Mouse (Mus musculus): ENCODE data around the gene Hist1h2aa. TPM values are rescaled to one million over a fixed set of nuclear protein-coding genes. Genes with fewer than 3 reads are reported as not detected.
A peak's percentile ranks its signal among the peaks of the same experiment; 100 is the strongest.

Hist1h2aa gene
- polyA plus RNA-seq, 1 experiment from 2014 or later = not detected

DNA sequence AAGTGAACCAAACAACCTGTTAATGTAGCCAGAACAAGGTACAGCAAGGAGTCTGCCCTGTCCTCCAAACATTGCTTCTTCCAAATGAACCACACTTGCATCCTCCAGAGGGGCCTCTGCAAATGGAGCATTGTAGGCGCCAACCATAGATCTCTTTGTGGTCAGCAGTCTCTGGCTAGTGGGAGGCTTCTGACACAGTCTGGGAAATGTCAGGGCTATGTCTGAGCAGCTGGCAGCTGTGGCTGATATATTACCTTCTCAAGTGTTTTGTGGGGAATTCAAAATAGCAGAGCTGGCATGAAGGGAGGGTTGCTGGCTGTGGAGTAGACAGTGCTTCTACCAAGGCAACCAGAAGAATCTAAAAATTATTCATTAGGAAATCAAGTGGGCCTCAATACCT lies 18.1 kb upstream of the Hist1h2aa start:
- Histone ChIP-seq H3K9me3 (no peaks in the 10 kb centered on the region), H3K27me3 (no peaks in the 10 kb centered on the region), H3K27ac (no peak overlapping the region), H3K9ac (no peak overlapping the region), H3K4me3 (no peak overlapping the region), H3K4me1 (replicated peaks) (no peaks in the 10 kb centered on the region), H3K4me2 (no peak overlapping the region), H3K36me3 (no peaks in the 10 kb centered on the region)
- no peak for ATAC-seq (ENCODE audit: low FRiP score)
- 70% methylated on average over 1 of the region's 1 CpGs for WGBS

DNA sequence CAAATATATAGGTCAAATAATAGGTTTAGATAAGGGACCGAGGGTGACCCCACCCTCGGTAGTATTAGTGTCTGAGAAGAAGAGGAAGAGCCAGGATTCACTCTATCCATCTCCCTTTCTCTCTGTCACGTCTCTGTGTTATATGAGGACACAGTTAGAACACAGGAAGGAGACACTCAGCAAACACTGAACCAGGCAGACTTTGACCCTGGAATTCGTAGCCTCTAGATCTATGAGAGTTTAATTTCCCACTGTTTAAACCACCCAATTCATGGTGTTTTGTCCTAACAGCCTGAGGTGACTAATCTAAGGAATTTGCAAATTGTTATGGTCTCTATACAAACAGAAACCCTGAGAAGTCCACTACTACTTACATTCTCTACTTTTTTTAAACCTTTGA lies 16.6 kb upstream of the Hist1h2aa start:
- Histone ChIP-seq H3K4me3 (no peak overlapping the region), H3K27ac (no peak overlapping the region), H3K27me3 (no peaks in the 10 kb centered on the region), H3K36me3 (no peaks in the 10 kb centered on the region), H3K9me3 (no peaks in the 10 kb centered on the region), H3K4me2 (no peak overlapping the region), H3K4me1 (replicated peaks) (no peaks in the 10 kb centered on the region), H3K9ac (no peak overlapping the region)
- WGBS = 82% methylated on average over 4 of the region's 4 CpGs
- ATAC-seq (ENCODE audit: low FRiP score) = no peak

GRCm38 (mm10) chr13:23925792-23926191 lies 8.5 kb upstream of the Hist1h2aa start:
- Histone ChIP-seq H3K27ac (no peak overlapping the region), H3K4me1 (replicated peaks) (no peaks in the 10 kb centered on the region), H3K4me2 (no peak overlapping the region), H3K27me3 (no peaks in the 10 kb centered on the region), H3K9me3 (no peaks in the 10 kb centered on the region), H3K36me3 (no peaks in the 10 kb centered on the region), H3K4me3 (no peak overlapping the region), H3K9ac (no peak overlapping the region)
- 67% methylated on average over 2 of the region's 2 CpGs for WGBS
- ATAC-seq (ENCODE audit: low FRiP score) = no peak

DNA sequence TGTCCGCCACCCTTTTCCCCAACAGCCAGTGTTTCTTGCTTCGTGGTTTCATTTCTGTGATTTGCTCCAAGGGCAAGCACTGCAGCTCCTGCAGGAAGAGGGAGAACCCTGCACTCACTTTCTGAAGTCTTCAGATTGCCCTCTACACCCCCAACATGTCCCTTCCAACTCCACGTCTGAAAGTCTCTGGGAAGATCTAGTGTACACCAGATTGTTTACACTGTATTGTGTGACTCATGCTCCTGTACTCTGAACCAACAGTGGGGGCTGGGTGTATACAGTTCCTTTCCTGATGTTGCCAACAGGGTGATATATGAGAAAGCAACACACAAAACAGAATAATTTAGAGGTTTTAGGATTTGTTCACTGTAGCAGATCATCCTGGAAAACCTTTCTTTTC lies 5.6 kb upstream of the Hist1h2aa start:
- no peak for ATAC-seq (ENCODE audit: low FRiP score)
- H3K4me3 ChIP-seq = no peak overlapping the region
- 77% methylated on average over 3 of the region's 3 CpGs for WGBS
- no peak overlapping the region for H3K9ac ChIP-seq
- H3K27ac ChIP-seq = no peak overlapping the region
- no peaks in the 10 kb centered on the region for H3K4me1 ChIP-seq (replicated peaks)
- H3K27me3 ChIP-seq = no peaks in the 10 kb centered on the region
- H3K4me2 ChIP-seq = no peak overlapping the region
- no peaks in the 10 kb centered on the region for H3K36me3 ChIP-seq
- no peaks in the 10 kb centered on the region for H3K9me3 ChIP-seq

DNA sequence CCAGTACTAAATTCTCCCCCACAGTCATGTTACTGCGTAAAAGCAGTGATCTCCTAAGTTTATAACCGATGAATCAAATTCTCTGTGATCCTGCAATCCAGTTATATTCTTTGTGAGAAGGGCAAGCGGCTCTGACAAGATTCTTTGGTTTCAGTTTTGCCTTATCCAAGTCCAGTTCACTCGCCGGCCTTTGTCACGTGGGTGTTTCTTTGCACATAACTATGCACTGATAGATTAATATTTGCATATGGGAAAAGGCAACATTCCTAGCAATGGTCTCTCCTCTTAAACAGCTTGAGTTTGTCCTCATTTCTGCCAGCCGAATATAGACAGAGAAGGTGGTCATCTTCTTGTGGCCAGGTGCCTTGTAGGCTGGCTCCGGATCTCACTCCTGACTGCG lies 3.8 kb upstream of the Hist1h2aa start:
- Histone ChIP-seq H3K9ac (no peak overlapping the region), H3K4me1 (replicated peaks) (no peaks in the 10 kb centered on the region), H3K36me3 (no peaks in the 10 kb centered on the region), H3K4me3 (no peak overlapping the region), H3K27ac (no peak overlapping the region), H3K9me3 (no peaks in the 10 kb centered on the region), H3K4me2 (no peak overlapping the region), H3K27me3 (no peaks in the 10 kb centered on the region)
- ATAC-seq (ENCODE audit: low FRiP score) = no peak
- 94% methylated on average over 9 of the region's 9 CpGs for WGBS

- H3K36me3 ChIP-seq = no peaks in the 10 kb centered on the region
- no peak overlapping the region for H3K4me2 ChIP-seq
- H3K9me3 ChIP-seq = no peaks in the 10 kb centered on the region
- WGBS = 81% methylated on average over 11 of the region's 11 CpGs
- no peaks in the 10 kb centered on the region for H3K27me3 ChIP-seq
- no peaks in the 10 kb centered on the region for H3K4me1 ChIP-seq (replicated peaks)
- H3K27ac ChIP-seq = no peak overlapping the region
- H3K9ac ChIP-seq = no peak overlapping the region
- no peak for ATAC-seq (ENCODE audit: low FRiP score)
- no peak overlapping the region for H3K4me3 ChIP-seq
Observed at GRCm38 (mm10) chr13:23930904-23931303, 3.4 kb upstream of the Hist1h2aa start.

DNA sequence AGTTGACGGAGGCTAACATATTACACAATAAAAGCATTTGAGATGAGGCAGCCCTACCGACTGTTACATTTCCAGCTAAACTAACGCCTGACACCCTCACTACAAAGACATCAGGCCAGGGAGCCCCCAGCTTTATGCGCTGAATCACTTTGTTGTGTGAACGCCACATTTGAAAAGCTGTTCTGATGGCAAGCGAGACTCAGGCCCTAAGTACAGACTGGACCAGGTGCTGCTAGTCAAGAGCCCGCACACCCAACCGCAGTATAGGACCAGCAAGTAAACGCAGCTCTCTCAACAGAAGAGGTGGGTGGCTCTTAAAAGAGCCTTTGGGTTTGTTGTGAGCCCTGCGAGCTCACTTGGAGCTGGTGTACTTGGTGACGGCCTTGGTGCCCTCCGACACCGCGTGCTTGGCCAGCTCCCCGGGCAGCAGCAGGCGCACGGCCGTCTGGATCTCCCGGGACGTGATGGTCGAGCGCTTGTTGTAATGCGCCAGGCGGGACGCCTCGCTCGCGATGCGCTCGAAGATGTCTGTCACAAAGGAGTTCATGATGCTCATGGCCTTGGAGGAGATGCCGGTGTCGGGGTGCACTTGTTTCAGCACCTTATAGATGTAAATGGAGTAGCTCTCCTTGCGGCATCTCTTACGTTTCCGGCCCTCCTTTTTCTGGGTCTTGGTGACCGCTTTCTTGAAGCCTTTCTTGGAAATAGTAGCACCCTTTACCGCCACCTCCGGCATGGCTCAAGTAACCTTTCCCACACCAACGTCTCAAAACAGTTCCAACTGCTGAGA lies 646 bp upstream of the Hist1h2aa start, which contains the start of gene Hist1h2ba:
Gene Hist1h2ba, minus strand, starts transcription at position 736 of the 790 bp plus-strand sequence.
- no peak within 1 kb of the TSS for H3K27ac ChIP-seq
- no peaks in the 10 kb centered on the region for H3K9me3 ChIP-seq
- no peak within 1 kb of the TSS for H3K9ac ChIP-seq
- no peaks in the 10 kb centered on the region for H3K36me3 ChIP-seq
- no peak within 1 kb of the TSS for H3K4me2 ChIP-seq
- H3K4me3 ChIP-seq = no peak within 1 kb of the TSS
- H3K4me1 ChIP-seq (replicated peaks) = no peaks in the 10 kb centered on the region
- no peaks in the 10 kb centered on the region for H3K27me3 ChIP-seq
- ATAC-seq (ENCODE audit: low FRiP score) = no peak
- WGBS = 95% methylated on average over 39 of the region's 39 CpGs

DNA sequence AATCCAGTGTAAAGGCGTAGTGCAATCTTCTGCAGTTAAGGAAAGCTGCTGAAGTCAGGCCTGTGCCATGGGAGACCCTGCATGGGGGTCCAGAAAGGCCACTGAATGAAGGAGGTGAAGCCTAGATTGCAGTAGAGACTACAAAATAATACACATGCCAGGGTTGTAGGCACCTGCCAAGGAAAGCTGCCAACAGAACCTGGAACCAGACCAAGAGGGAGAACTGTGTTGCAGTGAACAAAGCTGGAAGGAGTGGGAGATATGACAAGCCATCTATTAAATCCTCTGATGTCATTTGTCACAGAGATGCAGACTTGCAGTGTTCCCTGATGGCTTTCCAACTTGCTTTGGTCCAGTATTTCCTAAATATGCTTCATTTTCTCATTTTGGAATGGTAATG lies 4.4 kb downstream of the Hist1h2aa start:
- H3K4me3 ChIP-seq = no peak overlapping the region
- no peaks in the 10 kb centered on the region for H3K9me3 ChIP-seq
- H3K27ac ChIP-seq = no peak overlapping the region
- H3K9ac ChIP-seq = no peak overlapping the region
- H3K36me3 ChIP-seq = no peaks in the 10 kb centered on the region
- H3K27me3 ChIP-seq = no peaks in the 10 kb centered on the region
- ATAC-seq (ENCODE audit: low FRiP score) = no peak
- no peak overlapping the region for H3K4me2 ChIP-seq
- H3K4me1 ChIP-seq (replicated peaks) = no peaks in the 10 kb centered on the region
- 83% methylated on average over 1 of the region's 1 CpGs for WGBS

DNA sequence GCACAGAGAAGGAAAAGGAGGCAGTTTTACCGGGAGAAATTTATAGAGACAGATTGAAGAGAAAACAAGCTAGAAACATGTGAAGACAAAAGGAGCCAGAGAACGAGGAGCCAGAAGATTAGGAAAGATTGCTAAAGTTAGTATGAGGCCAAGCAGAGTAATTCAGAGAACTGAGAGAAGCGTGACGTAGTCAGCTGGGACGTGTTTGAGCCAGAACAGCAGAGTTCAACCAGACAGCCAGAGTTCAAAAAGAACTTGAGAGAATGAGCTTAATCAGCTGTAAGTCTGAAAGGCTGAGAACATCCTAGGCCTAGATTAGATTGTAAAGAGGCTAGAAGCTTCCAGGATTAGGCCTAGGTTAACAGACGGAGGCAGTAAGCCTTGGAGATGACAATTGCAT lies 6.0 kb downstream of the Hist1h2aa start:
- Histone ChIP-seq H3K4me1 (replicated peaks) (no peaks in the 10 kb centered on the region), H3K9ac (no peak overlapping the region), H3K27me3 (no peaks in the 10 kb centered on the region), H3K27ac (no peak overlapping the region), H3K4me2 (no peak overlapping the region), H3K4me3 (no peak overlapping the region), H3K36me3 (no peaks in the 10 kb centered on the region), H3K9me3 (no peaks in the 10 kb centered on the region)
- no peak for ATAC-seq (ENCODE audit: low FRiP score)
- 71% methylated on average over 6 of the region's 6 CpGs for WGBS

GRCm38 (mm10) chr13:23942861-23943260 lies 8.6 kb downstream of the Hist1h2aa start:
- no peak overlapping the region for H3K4me3 ChIP-seq
- ATAC-seq (ENCODE audit: low FRiP score) = no peak
- H3K4me1 ChIP-seq (replicated peaks) = 0 out of 2 replicates have a peak, but pooled peaks cover 3% of the 10 kb centered on the region
- H3K27me3 ChIP-seq = no peaks in the 10 kb centered on the region
- no peak overlapping the region for H3K27ac ChIP-seq
- no peaks in the 10 kb centered on the region for H3K9me3 ChIP-seq
- H3K36me3 ChIP-seq = no peaks in the 10 kb centered on the region
- no peak overlapping the region for H3K9ac ChIP-seq
- no peak overlapping the region for H3K4me2 ChIP-seq
- WGBS = 56% methylated on average over 2 of the region's 2 CpGs

DNA sequence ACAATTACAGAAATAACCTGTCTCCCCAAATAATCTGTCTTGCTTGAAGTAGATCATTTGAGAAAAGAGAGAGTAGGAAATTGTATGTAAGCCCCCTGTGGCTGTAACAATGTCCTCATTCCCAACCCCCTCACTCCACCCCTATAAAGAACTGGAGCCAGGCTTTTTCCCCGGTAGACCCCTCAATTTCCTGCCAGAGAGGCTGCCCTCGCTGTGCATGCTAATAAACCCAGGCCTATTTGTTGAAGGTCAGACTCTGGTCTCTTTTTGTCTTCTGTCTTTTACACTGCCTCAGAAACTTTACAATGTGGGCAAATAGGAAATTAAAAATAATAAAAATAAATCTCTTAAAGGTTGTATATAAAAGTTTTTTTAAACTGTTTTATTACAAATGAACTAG lies 12.0 kb downstream of the Hist1h2aa start:
- 14% methylated on average over 2 of the region's 2 CpGs for whole genome bisulfite sequencing
- Histone ChIP-seq H3K9ac (no peak overlapping the region), H3K4me2 (no peak overlapping the region), H3K9me3 (no peaks in the 10 kb centered on the region), H3K4me3 (no peak overlapping the region), H3K4me1 (replicated peaks) (0 out of 2 replicates have a peak, but pooled peaks cover 8% of the 10 kb centered on the region), H3K36me3 (no peaks in the 10 kb centered on the region), H3K27ac (no peak overlapping the region), H3K27me3 (no peaks in the 10 kb centered on the region)
- ATAC-seq (ENCODE audit: low FRiP score) = no peak

- Histone ChIP-seq H3K27me3 (no peaks in the 10 kb centered on the region), H3K4me3 (no peak overlapping the region), H3K4me2 (no peak overlapping the region), H3K36me3 (no peaks in the 10 kb centered on the region), H3K27ac (peak overlapping the region; percentile 3; the same call in 1 of the 2 replicates), H3K9ac (no peak overlapping the region), H3K9me3 (no peaks in the 10 kb centered on the region), H3K4me1 (replicated peaks) (0 out of 2 replicates have a peak, but pooled peaks cover 8% of the 10 kb centered on the region)
- peak; percentile 85 for ATAC-seq (ENCODE audit: low FRiP score)
- 29% methylated on average over 14 of the region's 14 CpGs for WGBS
Observed at GRCm38 (mm10) chr13:23949484-23950246, 15.4 kb downstream of the Hist1h2aa start.
